Mouse (Mus musculus): ENCODE measurements around the gene Pbp2.

Gene Pbp2

GRCm38 (mm10) chr6:135310305-135310704, at the start of gene Pbp2:
Pbp2 (minus strand) TSS chr6:135310405.
- no peak for DNase-seq (ENCODE audit: low spot score)

GRCm38 (mm10) chr6:135354953-135355352, 44.7 kb upstream of the Pbp2 start:
- no peak for DNase-seq (ENCODE audit: low spot score)

GRCm38 (mm10) chr6:135352537-135352936, 42.3 kb upstream of the Pbp2 start:
- DNase-seq (ENCODE audit: low spot score), result no peak

GRCm38 (mm10) chr6:135351638-135352302, 41.6 kb upstream of the Pbp2 start:
- DNase-seq (ENCODE audit: low spot score), result peak; percentile 29

GRCm38 (mm10) chr6:135341076-135341378, 30.8 kb upstream of the Pbp2 start:
- DNase-seq (ENCODE audit: low spot score), result no peak

- DNase-seq (ENCODE audit: low spot score), result no peak
Observed at GRCm38 (mm10) chr6:135340355-135341075, 30.3 kb upstream of the Pbp2 start.

GRCm38 (mm10) chr6:135336376-135336775, 26.2 kb upstream of the Pbp2 start:
- DNase-seq (ENCODE audit: low spot score), result no peak

GRCm38 (mm10) chr6:135333994-135334651, 23.9 kb upstream of the Pbp2 start:
- no peak for DNase-seq (ENCODE audit: low spot score)

- DNase-seq (ENCODE audit: low spot score), result no peak
Observed at GRCm38 (mm10) chr6:135332737-135333281, 22.6 kb upstream of the Pbp2 start.

- no peak for DNase-seq (ENCODE audit: low spot score)
Observed at GRCm38 (mm10) chr6:135331916-135332315, 21.7 kb upstream of the Pbp2 start.

GRCm38 (mm10) chr6:135326847-135327246, 16.6 kb upstream of the Pbp2 start:
- no peak for DNase-seq (ENCODE audit: low spot score)

GRCm38 (mm10) chr6:135324686-135325300, 14.6 kb upstream of the Pbp2 start:
- DNase-seq (ENCODE audit: low spot score), result no peak

GRCm38 (mm10) chr6:135324111-135324510, 13.9 kb upstream of the Pbp2 start:
- DNase-seq (ENCODE audit: low spot score), result no peak

- peak; percentile 60 for DNase-seq (ENCODE audit: low spot score)
Observed at GRCm38 (mm10) chr6:135323311-135323982, 13.2 kb upstream of the Pbp2 start.

GRCm38 (mm10) chr6:135322749-135323148, 12.5 kb upstream of the Pbp2 start:
- no peak for DNase-seq (ENCODE audit: low spot score)

GRCm38 (mm10) chr6:135319431-135319933, 9.3 kb upstream of the Pbp2 start:
- no peak for DNase-seq (ENCODE audit: low spot score)

- no peak for DNase-seq (ENCODE audit: low spot score)
Observed at GRCm38 (mm10) chr6:135316141-135316540, 5.9 kb upstream of the Pbp2 start.

GRCm38 (mm10) chr6:135313981-135314380, 3.8 kb upstream of the Pbp2 start:
- no peak for DNase-seq (ENCODE audit: low spot score)

- no peak for DNase-seq (ENCODE audit: low spot score)
Observed at GRCm38 (mm10) chr6:135312038-135312437, 1.8 kb upstream of the Pbp2 start.

GRCm38 (mm10) chr6:135304576-135305260, 5.5 kb downstream of the Pbp2 start:
- no peak for DNase-seq (ENCODE audit: low spot score)

All from ovary, postnatal 36 days (tissue).